Mouse (Mus musculus) frontal cortex, postnatal 25 days (tissue): Measurements from ENCODE around the gene Dbi.

ENCODE experiments used
- DNase-seq, 2 experiments: peaks; one replicate each; pipeline ENCODE4 v3.0.0; 2022; ENCODE audit warnings: low spot score in 2 of 2

The Dbi gene

GRCm38 (mm10) chr1:120083921-120084517 lies 36.9 kb downstream of the Dbi start:
- DNase-seq, result no peak

DNA sequence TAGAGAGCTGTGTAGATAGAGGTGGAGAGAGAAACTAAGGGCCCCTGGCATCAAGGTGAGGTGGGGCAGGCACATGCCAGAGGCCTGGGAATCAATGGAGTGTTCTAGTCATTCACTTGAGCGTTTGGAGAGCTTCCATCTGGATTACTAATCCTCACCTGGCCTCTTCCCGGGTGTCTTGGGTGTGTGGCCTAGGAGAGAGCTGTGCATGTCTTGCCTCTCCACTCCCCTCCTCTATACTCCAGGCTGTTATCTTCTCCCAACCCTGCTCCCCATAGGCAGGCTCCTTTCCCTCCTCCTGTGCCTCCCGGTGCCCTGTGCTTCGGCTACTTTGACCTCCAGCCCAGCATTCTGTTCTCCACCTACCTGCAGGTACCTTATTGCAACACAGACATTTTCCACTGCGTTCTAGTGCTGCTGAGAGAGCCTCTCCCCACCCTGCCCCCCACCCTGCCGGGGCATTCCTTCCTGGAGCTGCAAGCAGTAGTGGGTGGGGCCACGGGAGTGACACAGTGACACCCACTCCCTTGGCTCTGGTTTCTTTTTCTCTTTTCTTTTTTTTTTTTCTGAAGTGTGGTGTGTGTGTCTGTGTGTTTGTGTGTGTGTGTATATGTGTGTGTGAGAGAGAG lies 37.8 kb downstream of the Dbi start:
- DNase-seq, result no peak

GRCm38 (mm10) chr1:120080632-120081031 lies 40.2 kb downstream of the Dbi start:
- DNase-seq, result no peak

DNA sequence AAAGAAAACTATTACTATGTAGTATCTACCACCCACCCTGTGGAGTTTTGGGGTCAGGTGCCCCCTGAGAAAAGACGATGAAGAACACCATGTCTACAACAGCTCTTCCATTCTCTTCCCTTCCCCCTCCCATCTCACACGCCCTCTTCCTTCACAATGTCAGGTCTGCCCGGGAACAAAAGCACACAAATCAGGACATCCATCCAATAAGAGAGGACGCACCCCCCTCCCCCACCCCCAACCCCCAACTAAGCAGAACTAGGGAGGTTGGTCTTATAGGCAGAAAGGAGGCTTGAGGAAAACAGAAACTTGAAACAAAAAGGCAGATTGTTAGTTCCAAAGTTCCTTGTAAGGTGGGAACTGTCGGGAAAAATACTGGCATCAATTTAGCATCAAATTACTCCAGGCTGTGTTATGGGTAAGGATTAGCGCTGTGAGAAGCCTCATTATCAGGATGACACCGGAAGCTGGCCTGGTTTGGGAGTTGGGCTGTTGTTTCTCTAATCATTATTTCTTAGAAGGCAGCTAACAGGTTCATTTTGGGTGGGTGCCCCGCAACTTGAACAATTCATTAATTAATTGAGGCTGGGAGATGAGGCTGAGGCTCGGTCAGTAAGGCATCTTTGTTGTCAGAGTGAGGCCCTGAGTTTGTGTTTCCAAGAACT lies 43.0 kb downstream of the Dbi start:
- DNase-seq, result no peak

DNA sequence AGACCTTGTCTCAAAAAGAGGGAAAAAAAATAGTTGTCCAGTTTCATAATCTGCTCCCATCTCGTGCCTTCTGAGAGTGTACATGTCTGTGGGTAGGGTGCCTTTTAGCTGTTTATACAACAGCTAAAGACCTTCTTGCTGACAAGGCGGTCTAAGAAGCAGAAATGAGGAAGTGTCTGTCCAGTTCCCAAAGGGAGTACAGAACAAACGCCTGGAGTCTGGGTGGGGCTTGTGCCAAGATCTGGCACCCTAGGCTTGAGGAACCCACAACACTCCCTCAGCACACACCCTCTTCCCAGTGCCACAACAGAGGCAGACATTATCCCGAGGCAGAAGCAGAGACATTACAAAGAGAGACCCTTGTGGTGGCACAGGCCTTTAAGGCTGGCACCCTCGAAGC lies 45.4 kb downstream of the Dbi start:
- no peak for DNase-seq

- no peak for DNase-seq
These were observed 45.9 kb downstream of the Dbi start for GRCm38 (mm10) chr1:120074931-120075330.

GRCm38 (mm10) chr1:120074307-120074702 lies 46.6 kb downstream of the Dbi start:
- no peak for DNase-seq

- DNase-seq, result no peak
These were observed 47.2 kb downstream of the Dbi start, which contains the start of gene Tmem37 for GRCm38 (mm10) chr1:120073519-120074306. Gene Tmem37, minus strand, starts transcription at chr1:120074074.

- no peak for DNase-seq
These were observed 48.0 kb downstream of the Dbi start for GRCm38 (mm10) chr1:120072900-120073299.

GRCm38 (mm10) chr1:120071133-120071532 lies 49.7 kb downstream of the Dbi start:
- DNase-seq, result no peak

DNA sequence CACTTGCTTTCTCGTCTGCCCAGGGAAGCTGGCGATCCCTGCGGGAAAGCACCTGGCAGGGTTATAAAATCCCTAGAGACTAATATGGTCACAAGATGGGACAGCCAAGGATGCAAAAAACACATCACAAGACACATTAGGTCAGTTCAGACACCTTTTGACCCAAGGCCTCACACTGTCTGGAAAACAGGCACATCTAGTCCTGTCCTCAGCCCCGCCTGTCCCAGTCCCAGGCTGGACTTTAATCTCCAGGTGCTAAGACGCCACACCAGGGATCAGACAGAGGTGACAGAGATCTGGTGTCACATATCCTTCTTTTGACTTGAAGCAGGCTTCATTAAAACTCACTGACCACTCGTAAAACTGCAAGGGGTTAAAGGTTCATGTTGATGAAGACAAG lies 50.7 kb downstream of the Dbi start:
- DNase-seq, result no peak

GRCm38 (mm10) chr1:120069120-120069519 lies 51.8 kb downstream of the Dbi start:
- no peak for DNase-seq

- no peak for DNase-seq
These were observed 54.3 kb downstream of the Dbi start for GRCm38 (mm10) chr1:120066625-120067024.

- no peak for DNase-seq
These were observed 54.7 kb downstream of the Dbi start for GRCm38 (mm10) chr1:120066159-120066558.

DNA sequence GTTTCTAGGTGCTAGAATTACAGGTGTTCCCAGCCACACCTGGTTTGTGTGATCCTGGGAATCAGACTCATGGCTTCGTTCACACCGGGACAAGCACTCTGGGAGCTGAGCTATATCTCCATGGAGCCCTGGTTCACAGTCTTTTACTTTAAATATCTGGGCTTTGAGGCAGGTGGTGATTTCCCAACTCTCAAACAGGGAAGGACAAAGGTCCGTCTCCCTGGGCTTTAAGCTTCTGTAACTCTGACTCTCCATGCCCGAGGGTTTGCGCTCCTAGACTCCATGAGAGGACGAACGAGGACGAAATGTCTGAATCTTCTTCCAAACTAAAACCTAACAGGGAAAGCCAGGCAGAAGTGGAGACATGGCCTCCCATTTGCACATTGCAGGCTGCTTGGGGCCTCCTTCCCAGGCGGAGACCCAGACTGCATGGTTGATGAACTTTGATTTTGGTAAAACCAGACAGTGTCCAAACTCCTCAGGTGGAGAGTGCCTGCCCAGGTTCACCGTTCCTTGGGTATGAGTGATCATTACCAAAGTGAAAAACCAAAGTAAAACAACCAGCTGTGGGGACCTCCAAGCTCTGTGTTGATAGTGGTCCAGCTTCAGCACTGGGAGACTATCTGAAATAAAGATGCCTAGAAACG lies 56.7 kb downstream of the Dbi start:
- no peak for DNase-seq
